Mouse (Mus musculus): ENCODE results near the gene Kdm7a. TPM values are rescaled to one million over a fixed set of nuclear protein-coding genes. Genes with fewer than 3 reads are reported as not detected.

Kdm7a gene
- polyA plus RNA-seq, 1 experiment = 3.7 TPM

- no peak overlapping the region for H3K4me3 ChIP-seq (ENCODE audit: control insufficient read depth, insufficient read depth, low read length)
- peaks cover 3% of the 10 kb centered on the region; the same call in 1 of the 2 replicates for H3K4me1 ChIP-seq (replicated peaks; ENCODE audit: control insufficient read depth, insufficient read depth, low read length)
- H3K36me3 ChIP-seq (ENCODE audit: control insufficient read depth, insufficient read depth, low read length) = no peaks in the 10 kb centered on the region
- no peak for DNase-seq
- no peaks in the 10 kb centered on the region for H3K27me3 ChIP-seq (ENCODE audit: control insufficient read depth, insufficient read depth, low read length)
- TF ChIP-seq POLR2A (IDR thresholded peaks at IDR 0.05; ENCODE audit: control insufficient read depth, extremely low read depth, insufficient read depth, low read length, poor library complexity) (no peak), CTCF (IDR thresholded peaks at IDR 0.05; ENCODE audit: borderline replicate concordance, control insufficient read depth, extremely low read depth, insufficient read depth, low read length, poor library complexity) (no peak)
- H3K27ac ChIP-seq (ENCODE audit: control insufficient read depth, insufficient read depth, low read length) = no peak overlapping the region
- 95% methylated on average over 4 of the region's 4 CpGs for WGBS
Observed at GRCm38 (mm10) chr6:39203236-39203635, 3.4 kb downstream of the Kdm7a start.

DNA sequence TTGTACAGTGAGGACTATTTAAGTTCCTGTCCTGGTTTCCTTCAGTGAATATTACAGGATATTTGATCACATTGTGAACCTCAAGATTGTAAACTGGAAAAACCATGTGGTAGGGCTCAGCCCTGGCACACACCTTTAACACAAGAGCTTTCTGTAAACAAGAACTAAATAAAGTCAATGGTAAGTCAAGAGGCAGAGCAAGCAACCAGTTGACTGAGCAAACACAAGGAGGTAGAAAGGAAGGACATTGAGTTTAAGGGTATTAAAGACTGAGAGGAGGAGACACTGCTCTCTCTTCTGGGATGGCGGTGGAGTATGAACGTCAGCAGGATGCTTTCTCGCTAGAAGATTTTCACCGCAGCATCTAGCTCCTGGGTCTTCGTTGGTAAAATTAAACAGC, 13.6 kb downstream of the Kdm7a start:
- Histone ChIP-seq H3K27ac (ENCODE audit: control insufficient read depth, insufficient read depth, low read length) (no peak overlapping the region), H3K27me3 (ENCODE audit: control insufficient read depth, insufficient read depth, low read length) (no peaks in the 10 kb centered on the region), H3K4me3 (ENCODE audit: control insufficient read depth, insufficient read depth, low read length) (no peak overlapping the region), H3K4me1 (replicated peaks; ENCODE audit: control insufficient read depth, insufficient read depth, low read length) (no peaks in the 10 kb centered on the region), H3K36me3 (ENCODE audit: control insufficient read depth, insufficient read depth, low read length) (no peaks in the 10 kb centered on the region)
- 94% methylated on average over 5 of the region's 5 CpGs for WGBS
- no peak for DNase-seq
- TF ChIP-seq POLR2A (IDR thresholded peaks at IDR 0.05; ENCODE audit: control insufficient read depth, extremely low read depth, insufficient read depth, low read length, poor library complexity) (no peak), CTCF (IDR thresholded peaks at IDR 0.05; ENCODE audit: borderline replicate concordance, control insufficient read depth, extremely low read depth, insufficient read depth, low read length, poor library complexity) (no peak)

GRCm38 (mm10) chr6:39191518-39191917, 15.1 kb downstream of the Kdm7a start:
- Histone ChIP-seq H3K27ac (ENCODE audit: control insufficient read depth, insufficient read depth, low read length) (no peak overlapping the region), H3K4me1 (replicated peaks; ENCODE audit: control insufficient read depth, insufficient read depth, low read length) (no peaks in the 10 kb centered on the region), H3K27me3 (ENCODE audit: control insufficient read depth, insufficient read depth, low read length) (no peaks in the 10 kb centered on the region), H3K36me3 (ENCODE audit: control insufficient read depth, insufficient read depth, low read length) (no peaks in the 10 kb centered on the region), H3K4me3 (ENCODE audit: control insufficient read depth, insufficient read depth, low read length) (no peak overlapping the region)
- no peak for DNase-seq
- WGBS = 92% methylated on average over 2 of the region's 2 CpGs
- TF ChIP-seq POLR2A (IDR thresholded peaks at IDR 0.05; ENCODE audit: control insufficient read depth, extremely low read depth, insufficient read depth, low read length, poor library complexity) (no peak), CTCF (IDR thresholded peaks at IDR 0.05; ENCODE audit: borderline replicate concordance, control insufficient read depth, extremely low read depth, insufficient read depth, low read length, poor library complexity) (no peak)

GRCm38 (mm10) chr6:39187227-39187626, 19.4 kb downstream of the Kdm7a start:
- WGBS = 20% methylated on average over 2 of the region's 2 CpGs
- DNase-seq = no peak
- H3K27me3 ChIP-seq (ENCODE audit: control insufficient read depth, insufficient read depth, low read length) = no peaks in the 10 kb centered on the region
- H3K36me3 ChIP-seq (ENCODE audit: control insufficient read depth, insufficient read depth, low read length) = no peaks in the 10 kb centered on the region
- H3K27ac ChIP-seq (ENCODE audit: control insufficient read depth, insufficient read depth, low read length) = no peak overlapping the region
- no peaks in the 10 kb centered on the region for H3K4me1 ChIP-seq (replicated peaks; ENCODE audit: control insufficient read depth, insufficient read depth, low read length)
- no peak overlapping the region for H3K4me3 ChIP-seq (ENCODE audit: control insufficient read depth, insufficient read depth, low read length)
- TF ChIP-seq CTCF (IDR thresholded peaks at IDR 0.05; ENCODE audit: borderline replicate concordance, control insufficient read depth, extremely low read depth, insufficient read depth, low read length, poor library complexity) (no peak), POLR2A (IDR thresholded peaks at IDR 0.05; ENCODE audit: control insufficient read depth, extremely low read depth, insufficient read depth, low read length, poor library complexity) (no peak)

DNA sequence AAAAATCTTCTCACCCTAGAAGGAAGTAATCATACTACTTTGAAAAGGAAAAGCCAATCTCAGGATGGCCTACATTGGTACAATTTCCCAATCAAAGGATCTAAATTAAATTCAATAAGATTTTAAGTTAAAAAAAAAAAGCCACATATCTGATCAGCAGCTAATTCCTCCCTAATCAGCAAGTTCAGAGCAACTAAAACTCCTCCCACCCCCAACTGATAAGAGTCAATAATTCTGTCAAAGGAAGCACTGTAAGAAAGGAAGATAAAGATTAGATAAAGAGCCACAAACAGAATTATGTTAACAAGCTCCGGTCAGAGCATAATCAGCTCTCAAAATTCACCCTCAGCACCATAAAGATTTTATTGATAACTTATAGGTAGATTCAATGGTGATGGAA, 37.5 kb downstream of the Kdm7a start:
- DNase-seq = no peak
- no peak overlapping the region for H3K27ac ChIP-seq (ENCODE audit: control insufficient read depth, insufficient read depth, low read length)
- 85% methylated on average over 1 of the region's 1 CpGs for WGBS
- no peaks in the 10 kb centered on the region for H3K4me1 ChIP-seq (replicated peaks; ENCODE audit: control insufficient read depth, insufficient read depth, low read length)
- H3K36me3 ChIP-seq (ENCODE audit: control insufficient read depth, insufficient read depth, low read length) = 0 out of 2 replicates have a peak, but pooled peaks cover 3% of the 10 kb centered on the region
- H3K4me3 ChIP-seq (ENCODE audit: control insufficient read depth, insufficient read depth, low read length) = no peak overlapping the region
- TF ChIP-seq CTCF (IDR thresholded peaks at IDR 0.05; ENCODE audit: borderline replicate concordance, control insufficient read depth, extremely low read depth, insufficient read depth, low read length, poor library complexity) (no peak), POLR2A (IDR thresholded peaks at IDR 0.05; ENCODE audit: control insufficient read depth, extremely low read depth, insufficient read depth, low read length, poor library complexity) (no peak)
- no peaks in the 10 kb centered on the region for H3K27me3 ChIP-seq (ENCODE audit: control insufficient read depth, insufficient read depth, low read length)

GRCm38 (mm10) chr6:39164891-39165290, 41.7 kb downstream of the Kdm7a start:
- no peaks in the 10 kb centered on the region for H3K4me1 ChIP-seq (replicated peaks; ENCODE audit: control insufficient read depth, insufficient read depth, low read length)
- no peak for DNase-seq
- 91% methylated on average over 1 of the region's 1 CpGs for WGBS
- no peak overlapping the region for H3K4me3 ChIP-seq (ENCODE audit: control insufficient read depth, insufficient read depth, low read length)
- 0 out of 2 replicates have a peak, but pooled peaks cover 3% of the 10 kb centered on the region for H3K36me3 ChIP-seq (ENCODE audit: control insufficient read depth, insufficient read depth, low read length)
- TF ChIP-seq POLR2A (IDR thresholded peaks at IDR 0.05; ENCODE audit: control insufficient read depth, extremely low read depth, insufficient read depth, low read length, poor library complexity) (no peak), CTCF (IDR thresholded peaks at IDR 0.05; ENCODE audit: borderline replicate concordance, control insufficient read depth, extremely low read depth, insufficient read depth, low read length, poor library complexity) (no peak)
- no peaks in the 10 kb centered on the region for H3K27me3 ChIP-seq (ENCODE audit: control insufficient read depth, insufficient read depth, low read length)
- no peak overlapping the region for H3K27ac ChIP-seq (ENCODE audit: control insufficient read depth, insufficient read depth, low read length)

- TF ChIP-seq CTCF (IDR thresholded peaks at IDR 0.05; ENCODE audit: borderline replicate concordance, control insufficient read depth, extremely low read depth, insufficient read depth, low read length, poor library complexity) (no peak), POLR2A (IDR thresholded peaks at IDR 0.05; ENCODE audit: control insufficient read depth, extremely low read depth, insufficient read depth, low read length, poor library complexity) (no peak)
- H3K4me3 ChIP-seq (ENCODE audit: control insufficient read depth, insufficient read depth, low read length) = no peak overlapping the region
- no peak overlapping the region for H3K27ac ChIP-seq (ENCODE audit: control insufficient read depth, insufficient read depth, low read length)
- 97% methylated on average over 6 of the region's 6 CpGs for WGBS
- no peaks in the 10 kb centered on the region for H3K27me3 ChIP-seq (ENCODE audit: control insufficient read depth, insufficient read depth, low read length)
- no peak for DNase-seq
- 0 out of 2 replicates have a peak, but pooled peaks cover 3% of the 10 kb centered on the region for H3K36me3 ChIP-seq (ENCODE audit: control insufficient read depth, insufficient read depth, low read length)
- no peaks in the 10 kb centered on the region for H3K4me1 ChIP-seq (replicated peaks; ENCODE audit: control insufficient read depth, insufficient read depth, low read length)
Observed at GRCm38 (mm10) chr6:39161975-39162374, 44.6 kb downstream of the Kdm7a start.
